Mouse (Mus musculus) NIH3T3 (cell line): ENCODE data around the gene Fbxw24.
A peak's percentile ranks its signal among the peaks of the same experiment; 100 is the strongest.
"Not testable (repeated sequence)": the region's sequence is repeated elsewhere in the genome, so short reads cannot be mapped to it uniquely, and the experiment has no call there.

ENCODE experiments used
- DNase-seq: peaks from one replicate; pipeline ENCODE4 v3.0.0-alpha.2; 2012; ENCODE audit warnings: low read depth

The Fbxw24 gene

GRCm38 (mm10) chr9:109625957-109626356, at the start of gene Fbxw24:
TSS of gene Fbxw24 (minus strand) at chr9:109626057.
- not testable (repeated sequence) for DNase-seq

GRCm38 (mm10) chr9:109664552-109664951, 38.7 kb upstream of the Fbxw24 start, which contains the start of gene Fbxw25:
TSS of gene Fbxw25 (minus strand) at chr9:109664652.
- DNase-seq, result not testable (repeated sequence)

GRCm38 (mm10) chr9:109606837-109607236, 19.0 kb downstream of the Fbxw24 start:
- peak; percentile 46 for DNase-seq

GRCm38 (mm10) chr9:109602128-109602527, 23.7 kb downstream of the Fbxw24 start:
- peak; percentile 12 for DNase-seq

- no peak for DNase-seq
These were observed 28.6 kb downstream of the Fbxw24 start for GRCm38 (mm10) chr9:109597226-109597625.

- DNase-seq, result no peak
These were observed 31.0 kb downstream of the Fbxw24 start for GRCm38 (mm10) chr9:109594866-109595265.

GRCm38 (mm10) chr9:109568162-109568561, 57.7 kb downstream of the Fbxw24 start, which contains the start of gene Fbxw15:
TSS of gene Fbxw15 (minus strand) at chr9:109568262.
- DNase-seq, result not testable (repeated sequence)

- DNase-seq, result no peak
These were observed 60.3 kb downstream of the Fbxw24 start for GRCm38 (mm10) chr9:109565546-109565945.

- DNase-seq, result peak; percentile 2
These were observed 63.8 kb downstream of the Fbxw24 start for GRCm38 (mm10) chr9:109562106-109562505.

GRCm38 (mm10) chr9:109552483-109552882, 73.4 kb downstream of the Fbxw24 start:
- DNase-seq, result no peak
